Mouse (Mus musculus) CD8-positive naive resting alpha-beta T cell, adult 57 days (primary cell): ENCODE measurements around the gene Slc25a22. TPM values are rescaled to one million over a fixed set of nuclear protein-coding genes. Genes with fewer than 3 reads are reported as not detected.

Source experiments
- total RNA-seq: library from RNA; stranded (reverse); gene quantifications from one replicate; pipeline ENCODE4 v1.2.4, GENCODE M21; 2023

Gene Slc25a22
- total RNA-seq = 67.0 TPM

DNA sequence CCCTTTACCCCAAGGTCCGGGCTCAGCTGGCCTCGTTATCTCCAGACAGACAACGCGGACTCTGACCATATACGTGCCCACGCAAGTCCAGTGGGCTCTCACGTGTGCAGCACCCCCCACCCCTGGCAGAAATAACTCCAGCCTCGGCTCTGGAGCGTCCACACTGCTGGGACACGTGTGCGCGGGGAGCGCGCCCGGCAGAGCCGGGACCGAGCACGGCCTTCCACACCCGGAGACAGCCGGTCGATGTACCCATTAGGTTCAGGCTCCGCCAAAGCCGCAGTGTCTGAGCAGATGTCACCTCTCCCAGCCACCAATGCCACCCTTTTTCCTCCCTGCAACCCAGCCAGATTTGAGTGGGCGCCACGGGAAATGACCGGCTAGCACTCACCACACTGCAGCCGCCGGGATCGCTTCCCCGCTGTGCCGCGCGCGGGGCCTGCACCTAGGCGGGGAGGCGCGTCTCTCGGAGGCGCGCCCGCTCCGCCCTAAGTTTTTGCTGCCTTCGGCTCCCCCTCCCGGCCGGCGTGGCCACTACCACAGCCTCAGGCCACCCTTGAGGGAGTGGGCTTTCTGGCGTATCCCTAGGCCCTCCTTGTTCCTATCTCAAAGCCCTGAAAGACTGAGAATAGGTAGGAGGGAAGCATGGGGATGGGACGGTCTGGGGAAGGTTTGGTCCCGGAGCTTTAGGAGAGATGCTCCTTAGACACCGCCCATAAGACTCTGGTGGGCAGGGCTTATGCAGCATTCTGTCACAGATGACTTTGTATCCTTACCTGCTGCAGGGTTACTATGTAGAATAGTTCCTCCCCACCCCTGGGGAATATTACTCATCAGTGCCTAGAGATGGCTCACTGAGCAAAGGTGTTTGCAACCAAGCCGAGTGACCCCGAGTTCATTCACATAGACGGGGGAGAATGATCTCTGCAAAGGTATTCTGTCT is at the start of gene Slc25a22:
Slc25a22 (minus strand) TSS at position 715 of the 943 bp plus-strand sequence.

DNA sequence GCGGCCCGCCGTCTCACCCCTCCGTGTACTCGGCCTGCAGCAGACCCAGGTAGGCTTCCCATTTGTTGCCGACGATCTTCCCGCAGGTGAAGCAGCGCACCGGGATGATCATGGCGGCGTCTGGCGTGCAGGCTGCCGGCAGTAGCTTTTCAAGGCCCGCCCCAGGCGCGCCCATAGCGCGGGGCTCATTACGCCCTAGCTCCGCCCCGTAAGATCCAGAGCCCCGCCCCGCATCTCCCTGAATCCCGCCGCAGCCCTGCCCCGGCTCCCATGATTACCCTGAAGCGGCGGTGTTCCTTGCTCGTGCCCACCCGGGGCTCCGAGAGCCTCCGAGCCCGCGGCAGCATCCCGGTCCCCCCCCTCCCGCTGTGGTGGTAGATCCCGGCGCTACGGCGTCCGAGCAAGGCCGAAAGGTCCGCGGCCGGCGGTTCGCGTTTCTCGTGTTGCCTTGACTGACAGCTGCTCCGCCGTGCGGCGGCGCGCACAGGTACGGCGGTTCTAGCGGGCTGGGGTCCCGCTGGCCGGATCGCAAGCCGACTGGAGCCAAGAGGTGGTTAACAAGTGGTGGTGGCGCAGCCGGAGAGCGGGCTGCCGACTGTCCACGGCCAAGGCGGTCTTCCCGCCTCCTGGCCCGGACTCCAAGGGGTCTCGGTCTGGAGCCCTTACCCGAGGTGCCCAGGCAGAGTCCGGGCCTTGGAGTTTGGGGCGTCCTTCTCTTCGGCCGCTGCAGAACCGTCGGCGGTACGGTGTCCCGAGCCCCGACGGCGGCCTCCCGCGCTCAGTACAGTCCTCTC is 37.5 kb upstream of the Slc25a22 start, which contains the start of the genes Polr2l and Tspan4:
Polr2l (minus strand) TSS at position 122 of the 794 bp plus-strand sequence.
Tspan4 (plus strand) TSS at position 230 of the 794 bp plus-strand sequence.

DNA sequence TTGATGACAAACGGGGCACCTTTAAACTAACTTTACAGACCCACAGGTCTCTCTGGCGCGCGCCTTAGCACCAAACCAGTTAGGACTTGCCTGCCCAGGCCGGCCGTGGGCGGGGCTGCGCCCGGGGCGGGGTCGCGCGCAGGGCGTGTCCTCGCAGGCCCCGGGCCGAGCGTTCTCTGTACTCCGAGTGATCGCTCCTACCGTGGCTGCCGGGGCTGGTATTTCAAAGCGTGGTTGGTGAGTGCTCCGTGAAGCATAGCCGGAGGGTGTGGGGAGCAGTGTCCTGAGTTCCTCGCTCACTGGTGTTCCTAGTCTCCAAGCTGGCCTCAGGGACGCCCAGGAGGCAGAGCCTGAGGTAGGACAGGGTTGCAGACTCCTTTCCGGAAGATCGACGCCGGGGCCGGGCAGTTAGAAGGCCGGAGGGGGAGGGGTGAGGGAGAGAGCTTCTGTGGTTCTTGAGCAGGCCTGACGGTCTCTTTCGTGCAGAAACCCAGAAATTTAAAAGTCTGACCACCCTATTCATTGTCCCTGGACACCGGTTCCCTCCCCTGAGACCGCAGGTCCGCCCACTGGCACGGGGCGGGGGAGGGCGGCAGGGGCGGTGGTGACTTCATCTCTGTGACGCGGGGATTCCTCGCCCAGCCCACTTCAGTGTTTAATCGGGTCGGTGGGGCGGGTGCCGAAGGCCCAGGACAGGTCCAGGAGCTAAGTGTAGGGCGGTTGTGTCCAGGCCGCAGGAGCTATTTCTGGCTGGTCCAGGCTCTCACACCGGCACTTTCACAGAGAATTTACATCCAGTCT is 29.7 kb upstream of the Slc25a22 start, which contains the start of gene Cd151:
Cd151 (plus strand) TSS at position 163 of the 801 bp plus-strand sequence.

DNA sequence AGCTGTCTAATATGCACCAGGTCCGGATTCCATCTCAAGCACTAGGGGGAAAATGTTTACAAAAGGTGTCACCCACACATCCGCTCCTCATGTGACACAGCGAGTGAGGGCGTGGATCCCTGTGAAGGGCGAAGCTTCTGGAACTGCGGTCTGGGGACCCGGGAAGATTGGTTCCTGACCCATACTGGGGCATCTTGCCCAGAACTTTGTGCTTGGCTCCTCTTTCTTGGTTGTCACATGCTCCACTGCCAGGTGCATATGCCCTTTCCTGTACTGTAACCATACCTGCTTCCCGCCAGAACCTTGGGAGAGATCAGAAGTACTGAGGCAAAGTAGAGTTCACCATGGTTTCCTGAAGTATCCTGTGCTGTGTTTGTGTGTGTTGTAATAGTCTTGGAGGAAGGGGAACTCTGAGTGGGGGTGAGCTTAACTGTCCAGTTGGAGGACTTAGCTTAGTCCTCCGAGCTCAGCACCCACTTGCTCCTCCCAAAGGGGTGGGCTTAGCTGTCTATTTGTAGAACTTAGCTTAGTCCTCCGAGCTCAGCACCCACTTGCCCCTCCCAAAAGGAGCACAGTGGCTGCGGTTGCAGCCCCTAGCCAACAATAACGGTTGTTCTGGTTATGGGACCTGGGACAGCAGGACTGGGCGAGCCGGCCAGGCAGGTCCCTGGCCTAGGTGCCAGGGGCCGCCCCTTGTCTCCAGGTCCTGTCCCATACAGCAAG is 22.9 kb upstream of the Slc25a22 start, which contains the start of gene Cracr2b:
Cracr2b (plus strand) TSS at position 704 of the 723 bp plus-strand sequence.

GRCm38 (mm10) chr7:141454967-141455551 is 17.4 kb upstream of the Slc25a22 start, which contains the start of gene Pnpla2:
Pnpla2 (plus strand) TSS chr7:141455198.

DNA sequence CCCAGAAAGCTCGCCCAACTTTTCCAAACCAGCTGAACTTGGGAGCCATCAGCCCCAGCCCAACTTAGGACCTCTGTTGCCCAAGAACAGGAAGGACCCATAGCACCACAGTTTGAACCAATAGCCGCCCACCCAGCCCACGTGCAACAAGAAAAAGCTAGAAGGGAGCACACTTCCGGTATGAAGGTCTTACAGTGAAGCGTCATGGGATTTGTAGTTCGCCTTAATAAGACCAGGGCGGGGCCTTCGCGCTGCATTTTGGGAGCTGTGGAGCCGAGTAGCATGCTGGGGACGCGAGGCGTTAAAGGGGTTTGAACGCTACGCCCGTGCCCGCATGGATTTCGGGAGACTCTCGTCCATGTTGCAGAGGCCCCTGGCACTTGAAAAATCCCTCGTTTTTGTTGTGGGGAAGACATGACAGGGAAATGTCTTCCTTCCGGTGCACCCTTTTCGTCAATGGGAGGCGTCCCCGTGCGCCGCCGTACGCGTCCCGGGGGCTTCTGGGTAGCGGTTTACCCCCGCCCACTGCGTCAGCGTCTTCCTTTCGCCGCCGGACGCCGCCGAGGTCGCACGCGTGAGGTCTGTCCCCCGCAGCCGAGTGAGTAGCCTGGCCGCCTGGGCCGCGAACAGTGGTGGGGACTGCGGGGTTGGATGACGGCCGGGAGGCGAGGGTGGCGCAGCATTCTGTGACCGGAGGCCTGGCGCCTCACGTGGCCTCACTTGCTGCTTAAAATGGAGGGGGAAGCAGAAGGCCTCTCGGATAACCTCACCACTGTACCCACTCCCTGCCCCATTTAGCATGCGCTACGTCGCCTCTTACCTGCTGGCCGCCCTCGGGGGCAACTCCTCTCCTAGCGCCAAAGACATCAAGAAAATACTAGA is 9.7 kb upstream of the Slc25a22 start, which contains the start of gene Rplp2:
Rplp2 (plus strand) TSS at position 261 of the 882 bp plus-strand sequence.

GRCm38 (mm10) chr7:141443828-141444237 is 6.1 kb upstream of the Slc25a22 start, which contains the start of gene Pidd1:
Pidd1 (minus strand) TSS chr7:141444025.

GRCm38 (mm10) chr7:141429310-141429709 is 8.4 kb downstream of the Slc25a22 start, which contains the start of gene Cend1:
Cend1 (minus strand) TSS chr7:141429491.

GRCm38 (mm10) chr7:141413809-141414584 is 23.7 kb downstream of the Slc25a22 start, which contains the start of gene Gatd1:
Gatd1 (minus strand) TSS chr7:141414136.

DNA sequence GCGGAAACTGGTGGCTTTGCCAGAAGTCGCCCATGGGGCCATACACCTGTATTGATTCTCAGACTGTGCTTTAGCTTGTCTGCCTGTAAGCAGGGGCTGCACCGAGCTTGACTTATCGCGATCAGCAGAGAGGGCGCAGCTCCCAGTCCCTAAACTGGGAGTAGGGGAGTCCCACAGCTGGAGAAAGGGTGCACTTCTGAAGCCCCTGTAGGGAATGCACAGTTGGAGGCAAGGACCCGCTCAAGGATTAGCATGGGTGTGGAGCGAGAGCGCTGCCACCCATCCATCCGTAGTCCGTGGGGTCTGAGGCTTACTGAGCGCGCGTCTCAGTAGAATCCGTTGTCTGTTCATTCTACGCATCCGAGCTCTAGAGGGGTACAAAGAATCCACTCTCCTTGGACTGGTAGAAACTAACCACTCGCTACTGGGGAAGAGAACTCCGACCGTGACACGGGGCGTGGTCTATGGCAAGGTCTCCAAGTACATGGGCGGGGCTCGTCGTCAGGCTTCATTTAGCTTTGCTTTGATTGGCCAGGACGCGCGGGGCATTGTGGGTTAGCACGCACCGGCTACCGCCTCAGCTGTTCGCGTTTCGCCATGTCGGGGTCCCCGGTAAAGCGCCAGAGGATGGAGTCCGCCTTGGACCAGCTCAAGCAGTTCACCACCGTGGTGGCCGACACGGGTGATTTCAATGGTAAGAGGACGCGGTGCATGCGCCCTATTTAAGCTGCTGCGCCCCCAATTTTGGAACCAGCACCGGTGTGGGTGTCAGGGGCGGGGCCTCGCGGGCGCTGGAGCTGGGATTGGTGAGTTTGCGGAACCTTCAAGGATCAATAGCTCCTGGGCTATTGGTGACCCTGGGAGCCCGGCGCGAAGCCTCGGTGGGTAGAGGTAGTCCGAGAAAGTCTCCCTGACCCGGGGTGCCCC is 45.8 kb downstream of the Slc25a22 start, which contains the start of gene Taldo1:
Taldo1 (plus strand) TSS at position 575 of the 927 bp plus-strand sequence.

Other genes with a start within 250 kb of the Slc25a22 start
- 33.2 TPM for gene Hras, start 243.9 kb downstream of the Slc25a22 start, total RNA-seq
- 4.7 TPM for gene Lrrc56, start 243.7 kb downstream of the Slc25a22 start, total RNA-seq
- 2.5 TPM for gene Lmntd2, start 223.8 kb downstream of the Slc25a22 start, total RNA-seq
- 8.1 TPM for gene Rassf7, start 222.0 kb downstream of the Slc25a22 start, total RNA-seq
- 157 TPM for gene Phrf1, start 209.1 kb downstream of the Slc25a22 start, total RNA-seq
- 57.4 TPM for gene Irf7, start 171.4 kb downstream of the Slc25a22 start, total RNA-seq
- not detected for gene Cdhr5, start 161.1 kb downstream of the Slc25a22 start, total RNA-seq
- gene Sct, start 158.8 kb downstream of the Slc25a22 start, total RNA-seq = not detected
- not detected for gene Drd4, start 145.9 kb downstream of the Slc25a22 start, total RNA-seq
- gene Deaf1, start 110.2 kb downstream of the Slc25a22 start, total RNA-seq = 58.1 TPM
- gene Tmem80, start 110.2 kb downstream of the Slc25a22 start, total RNA-seq = 20.9 TPM
- gene Eps8l2, start 99.0 kb downstream of the Slc25a22 start, total RNA-seq = not detected
- 97.8 TPM for gene Taldo1, start 45.7 kb downstream of the Slc25a22 start, total RNA-seq
- gene Gatd1, start 23.8 kb downstream of the Slc25a22 start, total RNA-seq = 31.1 TPM
- not detected for gene Cend1, start 8.4 kb downstream of the Slc25a22 start, total RNA-seq
- gene Pidd1, start 6.1 kb upstream of the Slc25a22 start, total RNA-seq = 5.7 TPM
- 3,653 TPM for gene Rplp2, start 9.5 kb upstream of the Slc25a22 start, total RNA-seq
- gene Pnpla2, start 17.3 kb upstream of the Slc25a22 start, total RNA-seq = 53.0 TPM
- gene Cracr2b, start 23.2 kb upstream of the Slc25a22 start, total RNA-seq = 1.0 TPM
- gene Cd151, start 29.5 kb upstream of the Slc25a22 start, total RNA-seq = 6.8 TPM
- gene Polr2l, start 37.2 kb upstream of the Slc25a22 start, total RNA-seq = 16.4 TPM
- 0.95 TPM for gene Tspan4, start 37.3 kb upstream of the Slc25a22 start, total RNA-seq
- 23.3 TPM for gene Chid1, start 102.0 kb upstream of the Slc25a22 start, total RNA-seq
- gene Ap2a2, start 124.3 kb upstream of the Slc25a22 start, total RNA-seq = 41.1 TPM
- gene Muc6, start 217.4 kb upstream of the Slc25a22 start, total RNA-seq = not detected